Mouse (Mus musculus) olfactory bulb, adult 2 months (tissue): ENCODE results near the gene Kcnk1.

Source experiments
- CTCF ChIP-seq: fragments of 200-500 bp; IDR thresholded peaks from 2 replicates; pipeline ENCODE4 v1.5.1; 2012; ENCODE audit warnings: low read depth, mild to moderate bottlenecking, low read length, moderate library complexity; ENCODE audit not compliant: insufficient read depth
- POLR2A ChIP-seq: fragments of 200-500 bp; IDR thresholded peaks from 2 replicates; pipeline ENCODE4 v1.6.1; 2012; ENCODE audit warnings: mild to moderate bottlenecking, low read depth, low read length, moderate library complexity; ENCODE audit not compliant: insufficient read depth

GRCm38 (mm10) chr8:125980826-125981225 is 14.1 kb upstream of the Kcnk1 start:
- TF ChIP-seq CTCF (no peak), POLR2A (no peak)
